Mouse (Mus musculus): Measurements from ENCODE around the gene Gpi1.
"Not testable (repeated sequence)": the region's sequence is repeated elsewhere in the genome, so short reads cannot be mapped to it uniquely, and the experiment has no call there.

Gene Gpi1

DNA sequence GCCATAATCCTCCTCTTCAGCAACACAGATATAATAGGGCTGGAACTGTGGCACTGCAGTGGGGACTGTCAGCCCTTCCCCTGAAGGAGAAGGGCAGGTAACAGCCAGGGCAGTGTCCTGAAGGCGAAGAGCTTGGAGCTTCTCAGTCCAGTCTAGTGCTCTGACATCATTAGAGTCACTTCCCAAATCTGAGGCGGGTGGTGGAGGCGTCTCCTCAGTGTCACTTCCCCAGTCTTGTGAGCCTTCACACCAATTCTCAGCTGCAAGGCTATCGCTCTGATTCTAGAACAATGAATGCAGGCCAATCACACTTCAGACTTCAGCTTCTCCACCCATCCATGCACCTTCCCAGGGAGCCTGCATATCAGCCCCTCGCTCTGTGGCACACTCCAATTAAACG lies 37.3 kb downstream of the Gpi1 start:
- in situ Hi-C loops (cut with MboI, MseI), result loop anchor here in 1 of 2 experiments (5.0 kb wide), 1 partner anchor 36 kb away; no protein-coding TSS in a partner anchor

DNA sequence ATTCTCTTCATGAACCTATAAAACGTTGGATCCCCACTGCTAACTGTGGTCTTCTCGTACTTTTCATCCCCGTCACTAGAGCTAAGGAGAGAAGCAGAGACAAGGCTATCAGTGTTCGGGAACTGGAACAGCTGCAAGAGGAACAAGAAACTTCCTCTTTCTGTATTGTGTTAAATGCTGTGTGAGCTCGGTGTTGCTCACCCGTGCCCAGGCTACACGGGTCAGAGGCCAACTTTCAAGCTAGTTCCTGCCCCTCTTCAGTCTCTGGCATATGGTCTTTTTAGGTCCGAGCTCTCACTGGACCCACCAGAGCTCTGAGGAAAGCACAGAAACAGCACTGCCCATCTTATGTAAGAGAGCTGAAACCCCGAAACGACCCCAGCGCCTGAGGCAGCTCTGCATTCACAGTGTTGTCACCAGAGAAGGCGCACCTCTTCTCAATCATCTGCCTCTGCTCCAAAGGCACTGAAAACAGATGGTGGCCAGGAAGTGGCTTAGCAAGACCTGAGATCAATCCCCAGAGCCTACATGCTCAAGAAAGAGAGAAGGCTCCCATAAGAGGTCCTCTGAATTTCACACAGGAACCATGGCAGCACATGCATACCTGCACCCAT lies 40.7 kb downstream of the Gpi1 start:
- in situ Hi-C loops (cut with MboI, MseI), result no loop called here

DNA sequence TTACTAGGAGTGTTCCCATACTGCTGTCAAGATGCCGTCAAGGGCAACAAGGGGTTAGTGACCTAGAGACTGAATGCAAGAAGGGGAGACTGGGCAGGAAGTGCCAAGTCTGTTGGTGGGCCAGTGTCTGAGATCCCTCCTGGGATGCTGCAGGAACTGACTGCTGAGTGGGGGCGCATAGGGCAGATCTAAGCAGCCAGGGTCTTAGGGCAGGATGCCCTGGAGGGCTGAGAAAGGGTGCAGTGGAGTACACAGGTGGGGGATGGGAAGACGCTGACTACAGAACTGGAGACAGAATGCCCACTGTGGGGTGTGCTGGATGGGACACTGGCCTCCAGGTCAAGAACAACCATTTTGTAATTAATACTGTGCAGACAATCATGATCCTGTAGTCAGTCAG lies 46.3 kb downstream of the Gpi1 start:
- in situ Hi-C loops (cut with MboI, MseI), result loop anchor here in 1 of 2 experiments (5.0 kb wide), 1 partner anchor 1044 kb away; no protein-coding TSS in a partner anchor

- in situ Hi-C loops (cut with MboI, MseI), result loop anchor here in 1 of 2 experiments (5.0 kb wide), 1 partner anchor 1044 kb away; no protein-coding TSS in a partner anchor
Measured at GRCm38 (mm10) chr7:34183356-34183755, 46.8 kb downstream of the Gpi1 start.

GRCm38 (mm10) chr7:34176241-34176640 lies 53.9 kb downstream of the Gpi1 start:
- in situ Hi-C loops (cut with MboI, MseI), result not testable (repeated sequence)

- in situ Hi-C loops (cut with MboI, MseI), result no loop called here
Measured at GRCm38 (mm10) chr7:34172251-34172650, 57.9 kb downstream of the Gpi1 start.

DNA sequence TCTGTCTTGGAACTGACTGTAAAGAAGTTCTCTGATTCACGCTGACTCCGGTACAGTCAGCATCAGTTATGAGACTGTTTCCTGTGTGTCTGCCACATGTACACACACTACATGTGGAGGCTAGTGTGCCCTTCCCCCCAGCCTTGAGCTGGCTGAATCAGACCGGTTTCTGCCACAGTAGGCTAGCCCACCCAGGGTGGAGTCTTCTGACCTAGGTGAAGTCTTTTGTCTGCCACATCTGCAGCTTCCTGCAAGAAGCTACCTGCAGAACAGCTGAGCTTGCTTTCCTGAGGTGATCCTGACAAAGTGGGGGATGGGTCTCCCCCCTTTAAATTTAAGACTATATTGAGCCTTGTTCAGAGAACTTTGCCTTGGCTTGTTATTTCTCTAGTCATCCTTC lies 60.7 kb downstream of the Gpi1 start, which contains the start of gene Uba2:
Gene Uba2, minus strand, starts transcription at position 146 of the 400 bp plus-strand sequence.
- in situ Hi-C loops (cut with MboI, MseI), result no loop called here

DNA sequence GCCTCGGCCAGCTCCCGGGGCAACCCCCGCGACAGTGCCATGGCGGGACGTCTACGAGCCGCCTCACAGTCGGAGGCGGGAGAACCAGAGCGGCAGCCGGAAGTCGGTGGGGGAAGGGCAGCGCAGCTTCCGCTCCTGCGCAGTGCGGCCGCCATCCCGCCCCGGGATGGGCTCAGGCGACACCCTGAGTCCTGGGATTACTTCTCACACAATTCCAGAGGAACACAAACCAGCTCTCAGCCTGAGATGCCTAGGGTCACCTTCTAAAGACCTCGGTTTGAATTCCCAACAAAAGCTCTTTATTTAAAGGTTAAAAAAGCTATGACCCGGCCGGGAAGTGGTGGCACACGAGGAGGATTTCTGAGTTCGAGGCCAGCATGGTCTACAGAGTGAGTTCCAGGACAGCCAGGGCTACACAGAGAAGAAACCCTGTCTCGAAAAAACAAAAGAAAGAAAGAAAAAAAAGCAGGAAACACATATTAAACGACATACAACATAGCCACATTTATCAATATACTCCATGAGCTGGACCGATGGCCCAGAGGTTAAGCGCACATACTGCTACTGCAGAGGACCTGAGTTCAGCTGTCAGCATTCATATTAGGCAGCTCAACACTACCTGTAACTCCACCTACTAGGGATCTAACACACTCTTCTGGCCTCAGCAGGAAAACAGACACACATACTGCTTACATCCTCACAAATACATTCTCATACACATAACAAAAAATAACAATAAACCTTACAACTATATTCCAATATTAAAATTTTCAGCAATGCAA lies 61.5 kb downstream of the Gpi1 start:
- in situ Hi-C loops (cut with MboI, MseI), result no loop called here

- in situ Hi-C loops (cut with MboI, MseI), result no loop called here
Measured at GRCm38 (mm10) chr7:34167766-34168469, 62.2 kb downstream of the Gpi1 start.

GRCm38 (mm10) chr7:34166850-34167249 lies 63.3 kb downstream of the Gpi1 start:
- in situ Hi-C loops (cut with MboI, MseI), result no loop called here

DNA sequence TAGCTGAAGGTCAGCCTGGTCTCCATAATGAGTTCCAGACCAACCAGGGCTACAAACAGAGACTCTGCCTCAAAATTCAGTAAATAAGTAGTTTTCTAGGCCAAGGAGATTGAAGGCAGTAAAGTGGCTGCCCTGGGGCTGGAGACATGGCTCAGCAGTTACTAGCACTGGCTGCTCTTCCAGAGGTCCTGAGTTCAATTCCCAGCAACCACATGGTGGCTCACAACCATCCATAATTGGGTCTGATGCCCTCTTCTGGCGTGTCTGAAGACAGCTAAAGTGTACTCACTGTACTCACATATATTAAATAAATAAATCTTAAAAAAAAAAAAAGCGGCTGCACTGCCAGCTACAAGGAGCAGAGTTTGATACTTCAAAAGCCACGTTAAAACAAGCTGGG lies 64.1 kb downstream of the Gpi1 start:
- in situ Hi-C loops (cut with MboI, MseI), result no loop called here

- in situ Hi-C loops (cut with MboI, MseI), result no loop called here
Measured at GRCm38 (mm10) chr7:34164671-34165070, 65.5 kb downstream of the Gpi1 start.

DNA sequence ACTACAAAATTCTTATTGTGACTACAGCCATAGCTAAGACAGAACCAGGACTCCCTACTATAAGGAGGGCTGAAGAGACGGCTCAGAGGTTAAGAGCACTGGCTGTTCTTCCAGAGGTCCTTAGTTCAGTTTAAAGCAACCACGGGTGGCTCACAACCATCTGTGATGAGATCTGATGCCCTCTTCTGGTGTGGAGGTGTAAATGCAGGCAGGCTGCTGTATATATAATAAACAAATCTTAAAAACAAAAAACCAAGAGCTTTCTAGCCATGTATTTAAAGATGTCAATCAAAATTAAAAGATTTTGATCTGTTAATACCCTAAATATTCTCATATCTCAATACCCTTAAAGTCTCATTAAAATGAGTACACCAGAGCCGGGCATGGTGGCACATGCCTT lies 71.0 kb downstream of the Gpi1 start:
- in situ Hi-C loops (cut with MboI, MseI), result loop anchor here in 1 of 2 experiments (5.0 kb wide), 1 partner anchor 33 kb away; no protein-coding TSS in a partner anchor

DNA sequence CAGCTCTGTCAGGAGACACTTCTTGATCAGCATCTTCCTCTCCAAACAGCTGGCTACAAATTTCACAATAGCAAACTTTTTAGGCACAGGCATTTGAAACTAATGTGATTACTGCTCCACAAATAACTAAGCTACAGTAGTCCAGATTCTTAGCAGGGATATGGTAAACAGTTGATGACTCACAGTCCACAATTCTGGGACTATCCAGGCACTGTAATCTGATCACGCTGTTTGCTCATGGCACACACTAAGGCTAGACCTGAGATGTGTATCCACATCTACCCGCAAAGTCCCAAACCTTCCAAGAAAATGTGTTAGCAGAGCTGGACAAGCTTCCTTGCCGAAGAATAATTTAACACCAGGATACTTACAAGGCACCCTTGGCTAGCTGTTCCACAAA lies 72.1 kb downstream of the Gpi1 start:
- in situ Hi-C loops (cut with MboI, MseI), result loop anchor here in 1 of 2 experiments (5.0 kb wide), 1 partner anchor 34 kb away; no protein-coding TSS in a partner anchor

Data from T-helper 17 cell (primary cell).